Comparison of ENCODE assay signal across 35 mouse cellular contexts in genomic region chr10:60292209-60292608, GRCm38 (mm10).
"Had no signal": no experiment of that assay in that cellular context is flagged by ENCODE, and none has a peak within 500 bp of the region (broad histone marks: within the 10 kb centered on the region; RNA-seq: fewer than 3 reads in every experiment).

No protein-coding gene starts in this region.

- H3K4me3 ChIP-seq: heart, embryonic 10.5 days; heart, embryonic 12.5 days; heart, embryonic 13.5 days; heart, embryonic 15.5 days; hindbrain, embryonic 10.5 days; hindbrain, embryonic 12.5 days; hindbrain, embryonic 13.5 days; hindbrain, embryonic 15.5 days; intestine, embryonic 15.5 days; kidney, embryonic 15.5 days; layer of hippocampus, adult 2 months had no signal

- H3K4me2 ChIP-seq: heart, embryonic 11.5 days; heart, embryonic 12.5 days; heart, embryonic 13.5 days; heart, embryonic 15.5 days; hindbrain, embryonic 12.5 days; hindbrain, embryonic 13.5 days; hindbrain, embryonic 14.5 days; hindbrain, embryonic 15.5 days; intestine, embryonic 15.5 days; kidney, embryonic 15.5 days had no signal

- DNase-seq: heart, postnatal 10 days; heart, postnatal 14 days; heart, postnatal 36 days; heart, postnatal 4 days; kidney, adult 11 months; kidney, adult 18-20 months; kidney, adult 2 months; kidney, adult 8-10 months; kidney, adult 9 months; kidney, postnatal 10 days; kidney, postnatal 14 days; kidney, postnatal 25 days; kidney, postnatal 36 days; kidney, postnatal 4 days; layer of hippocampus, adult 9-11 months; layer of hippocampus, postnatal 36 days had no signal

- H3K27me3 ChIP-seq: heart, embryonic 12.5 days; heart, embryonic 13.5 days; heart, embryonic 15.5 days; hindbrain, embryonic 12.5 days; hindbrain, embryonic 13.5 days; hindbrain, embryonic 15.5 days; intestine, embryonic 15.5 days; kidney, embryonic 15.5 days had no signal

- ATAC-seq: hindbrain, embryonic 16.5 days; hindbrain, postnatal 0 days; inflammation-experienced regulatory T-cells, adult 6 months; intestine, embryonic 15.5 days; intestine, embryonic 16.5 days; intestine, postnatal 0 days had no signal

- H3K9ac ChIP-seq: heart, embryonic 12.5 days; heart, embryonic 13.5 days; heart, embryonic 15.5 days; hindbrain, embryonic 12.5 days; hindbrain, embryonic 13.5 days; hindbrain, embryonic 14.5 days; hindbrain, embryonic 15.5 days; intestine, embryonic 15.5 days; kidney, embryonic 15.5 days had no signal

- H3K9me3 ChIP-seq: heart, embryonic 10.5 days; heart, embryonic 12.5 days; heart, embryonic 13.5 days; heart, embryonic 15.5 days; hindbrain, embryonic 10.5 days; hindbrain, embryonic 12.5 days; hindbrain, embryonic 13.5 days; hindbrain, embryonic 15.5 days; intestine, embryonic 15.5 days; kidney, embryonic 15.5 days had no signal

- H3K27ac ChIP-seq: heart, embryonic 13.5 days; heart, embryonic 15.5 days; hindbrain, embryonic 10.5 days; hindbrain, embryonic 12.5 days; hindbrain, embryonic 13.5 days; hindbrain, embryonic 14.5 days; hindbrain, embryonic 15.5 days; hindbrain, postnatal 0 days; intestine, embryonic 15.5 days; kidney, embryonic 15.5 days; kidney, postnatal 0 days; layer of hippocampus, adult 2 months had no signal
